Mouse (Mus musculus) midbrain, embryonic 16.5 days (tissue): Measurements from ENCODE around the gene Icmt. TPM values are rescaled to one million over a fixed set of nuclear protein-coding genes. Genes with fewer than 3 reads are reported as not detected.
A peak's percentile ranks its signal among the peaks of the same experiment; 100 is the strongest.

ENCODE experiments used
- ATAC-seq: fragments of 200-750 bp; cut with Nextera tagmentation; 2 replicates; pipeline ENCODE4 v1.8.0; 2017; ENCODE audit warnings: moderate TSS enrichment
- H3K27ac ChIP-seq: fragments of 300-500 bp; sonication (generic); 2 replicates; pipeline ENCODE4 v1.5.1; 2014; ENCODE audit warnings: mild to moderate bottlenecking, low read length, mixed read lengths
- H3K27me3 ChIP-seq: fragments of 300-500 bp; sonication (generic); 2 replicates; pipeline ENCODE4 v1.6.1; 2014; ENCODE audit warnings: low read depth, low read length, mixed read lengths; ENCODE audit not compliant: control insufficient read depth, insufficient read depth
- H3K36me3 ChIP-seq: fragments of 300-500 bp; sonication (generic); 2 replicates; pipeline ENCODE4 v1.6.1; 2014; ENCODE audit warnings: mild to moderate bottlenecking, low read length, moderate library complexity, mixed read lengths; ENCODE audit not compliant: control insufficient read depth, insufficient read depth
- H3K4me1 ChIP-seq: fragments of 300-500 bp; sonication (generic); 2 replicates; pipeline ENCODE4 v1.6.1; 2014; ENCODE audit warnings: mild to moderate bottlenecking, low read length, mixed read lengths; ENCODE audit not compliant: control insufficient read depth, insufficient read depth
- H3K4me2 ChIP-seq: fragments of 300-500 bp; sonication (generic); 2 replicates; pipeline ENCODE4 v1.6.1; 2014; ENCODE audit warnings: mild to moderate bottlenecking, low read length, mixed read lengths
- H3K4me3 ChIP-seq: fragments of 300-500 bp; sonication (generic); 2 replicates; pipeline ENCODE4 v1.5.1; 2014; ENCODE audit warnings: low read depth, mild to moderate bottlenecking, low read length, moderate library complexity, mixed read lengths
- H3K9ac ChIP-seq: fragments of 300-500 bp; sonication (generic); 2 replicates; pipeline ENCODE4 v1.6.1; 2014; ENCODE audit warnings: low read depth, low read length, mixed read lengths
- H3K9me3 ChIP-seq: fragments of 300-500 bp; sonication (generic); replicated peaks from 2 replicates; pipeline ENCODE4 v1.6.1; 2014; ENCODE audit warnings: mild to moderate bottlenecking, low read length, mixed read lengths; ENCODE audit not compliant: control insufficient read depth, poor library complexity, severe bottlenecking
- WGBS: fragments of 180-500 bp; shearing (Covaris S2); extraction: QIAGEN DNeasy Blood & Tissue Kit; methylation state at CpG from one replicate; pipeline ENCODE4 v1.1.7; 2014; 5-methylcytosine and 5-hydroxymethylcytosine counted together
- polyA plus RNA-seq: library from polyadenylated mRNA; unstranded; fragments of >200 nt; fragmentation: Nextera tagmentation; extraction: Ambion mirVana; gene quantifications from 2 replicates; pipeline ENCODE4 v1.2.1, GENCODE M21; 2015

Icmt gene
- polyA plus RNA-seq, 1 experiment from 2014 or later: 20.7 TPM

GRCm38 (mm10) chr4:152317631-152318033, 20.6 kb downstream of the Icmt start:
- no peak overlapping the region for H3K4me3 ChIP-seq
- H3K27ac ChIP-seq: no peak overlapping the region
- 81% methylated on average over 6 of the region's 6 CpGs for WGBS
- no peak for ATAC-seq
- H3K9me3 ChIP-seq: no peaks in the 10 kb centered on the region
- H3K4me2 ChIP-seq: no peak overlapping the region
- peaks cover 21% of the 10 kb centered on the region for H3K4me1 ChIP-seq
- H3K27me3 ChIP-seq: peaks cover 56% of the 10 kb centered on the region
- no peaks in the 10 kb centered on the region for H3K36me3 ChIP-seq
- H3K9ac ChIP-seq: no peak overlapping the region

- Histone ChIP-seq H3K27me3 (peaks cover 53% of the 10 kb centered on the region), H3K36me3 (no peaks in the 10 kb centered on the region), H3K4me2 (peak within 1 kb of the TSS; percentile 29; the same call in 1 of the 2 replicates), H3K9me3 (no peaks in the 10 kb centered on the region), H3K27ac (no peak within 1 kb of the TSS), H3K9ac (peak within 1 kb of the TSS; percentile 52), H3K4me3 (no peak within 1 kb of the TSS), H3K4me1 (peaks cover 12% of the 10 kb centered on the region)
- no peak for ATAC-seq
- WGBS: 4% methylated on average over 26 of the region's 26 CpGs
Observed at GRCm38 (mm10) chr4:152318517-152319234, 21.6 kb downstream of the Icmt start, which contains the start of gene Rnf207. Gene Rnf207, minus strand, starts transcription at chr4:152318993.

- WGBS: 52% methylated on average over 5 of the region's 5 CpGs
- Histone ChIP-seq H3K27ac (no peak overlapping the region), H3K4me3 (no peak overlapping the region), H3K27me3 (peaks cover 26% of the 10 kb centered on the region), H3K36me3 (no peaks in the 10 kb centered on the region), H3K9ac (no peak overlapping the region), H3K9me3 (no peaks in the 10 kb centered on the region), H3K4me2 (no peak overlapping the region), H3K4me1 (peaks cover 6% of the 10 kb centered on the region)
- no peak for ATAC-seq
Observed at GRCm38 (mm10) chr4:152321464-152321863, 24.4 kb downstream of the Icmt start.

GRCm38 (mm10) chr4:152324641-152325562, 27.9 kb downstream of the Icmt start:
- H3K9ac ChIP-seq: no peak overlapping the region
- H3K4me2 ChIP-seq: peak overlapping the region; percentile 40
- no peak overlapping the region for H3K27ac ChIP-seq
- H3K4me1 ChIP-seq: peaks cover 14% of the 10 kb centered on the region
- no peaks in the 10 kb centered on the region for H3K9me3 ChIP-seq
- peaks cover 1% of the 10 kb centered on the region; the same call in 1 of the 2 replicates for H3K36me3 ChIP-seq
- 55% methylated on average over 16 of the region's 16 CpGs for WGBS
- peak overlapping the region; percentile 80 for H3K4me3 ChIP-seq
- peak; percentile 33; the same call in 1 of the 2 replicates for ATAC-seq
- no peaks in the 10 kb centered on the region for H3K27me3 ChIP-seq

GRCm38 (mm10) chr4:152325574-152326411, 28.8 kb downstream of the Icmt start, which contains the start of gene Rpl22:
Gene Rpl22, plus strand, starts transcription at chr4:152325742.
- Histone ChIP-seq H3K9ac (peak within 1 kb of the TSS; percentile 89), H3K4me3 (peak within 1 kb of the TSS; percentile 80), H3K9me3 (no peaks in the 10 kb centered on the region), H3K36me3 (peaks cover 7% of the 10 kb centered on the region; the same call in 1 of the 2 replicates), H3K27me3 (no peaks in the 10 kb centered on the region), H3K27ac (peak within 1 kb of the TSS; percentile 70), H3K4me2 (peak within 1 kb of the TSS; percentile 72), H3K4me1 (peaks cover 14% of the 10 kb centered on the region)
- ATAC-seq: peak; percentile 97
- under 1% methylated on average over 67 of the region's 70 CpGs for WGBS

- Histone ChIP-seq H3K27me3 (no peaks in the 10 kb centered on the region), H3K4me2 (peak overlapping the region; percentile 72), H3K4me1 (peaks cover 14% of the 10 kb centered on the region), H3K4me3 (peak overlapping the region; percentile 80), H3K9ac (peak overlapping the region; percentile 89), H3K36me3 (peaks cover 10% of the 10 kb centered on the region), H3K9me3 (no peaks in the 10 kb centered on the region), H3K27ac (no peak overlapping the region)
- 2% methylated on average over 11 of the region's 11 CpGs for WGBS
- ATAC-seq: no peak
Observed at GRCm38 (mm10) chr4:152326543-152326942, 29.5 kb downstream of the Icmt start.

GRCm38 (mm10) chr4:152328691-152329090, 31.7 kb downstream of the Icmt start:
- H3K27ac ChIP-seq: no peak overlapping the region
- peaks cover 17% of the 10 kb centered on the region for H3K36me3 ChIP-seq
- 81% methylated on average over 6 of the region's 6 CpGs for WGBS
- no peaks in the 10 kb centered on the region for H3K27me3 ChIP-seq
- no peak overlapping the region for H3K4me2 ChIP-seq
- H3K4me1 ChIP-seq: peaks cover 16% of the 10 kb centered on the region
- no peak overlapping the region for H3K4me3 ChIP-seq
- no peak for ATAC-seq
- no peaks in the 10 kb centered on the region for H3K9me3 ChIP-seq
- H3K9ac ChIP-seq: no peak overlapping the region

GRCm38 (mm10) chr4:152332952-152333351, 35.9 kb downstream of the Icmt start:
- no peak overlapping the region for H3K4me2 ChIP-seq
- no peaks in the 10 kb centered on the region for H3K27me3 ChIP-seq
- no peak overlapping the region for H3K4me3 ChIP-seq
- no peak overlapping the region for H3K9ac ChIP-seq
- ATAC-seq: peak; percentile 49; the same call in 1 of the 2 replicates
- H3K36me3 ChIP-seq: peaks cover 19% of the 10 kb centered on the region
- H3K4me1 ChIP-seq: peaks cover 3% of the 10 kb centered on the region; the same call in 1 of the 2 replicates
- 25% methylated on average over 2 of the region's 2 CpGs for WGBS
- no peaks in the 10 kb centered on the region for H3K9me3 ChIP-seq
- H3K27ac ChIP-seq: no peak overlapping the region
